Mouse (Mus musculus): ENCODE measurements around the gene Zfp639. TPM values are rescaled to one million over a fixed set of nuclear protein-coding genes. Genes with fewer than 3 reads are reported as not detected.

Gene Zfp639
- polyA plus RNA-seq (2015; fragmentation: Nextera tagmentation; extraction: Ambion mirVana): 38.6 and 41.6 TPM in 2 replicates

GRCm38 (mm10) chr3:32509496-32510374 lies at the start of gene Zfp639:
Zfp639 (plus strand) TSS chr3:32510259.
- WGBS: 8% methylated on average over 24 of the region's 24 CpGs
- Histone ChIP-seq H3K27me3 (ENCODE audit: insufficient read depth, low read length) (no peaks in the 10 kb centered on the region), H3K9me3 (replicated peaks; ENCODE audit: low read length) (no peaks in the 10 kb centered on the region), H3K4me3 (replicated peaks; ENCODE audit: low read depth, low read length) (peak within 1 kb of the TSS; percentile 83), H3K36me3 (ENCODE audit: insufficient read depth, low read length) (no peaks in the 10 kb centered on the region), H3K27ac (peak within 1 kb of the TSS; percentile 93), H3K4me2 (ENCODE audit: low read length) (peak within 1 kb of the TSS; percentile 76), H3K9ac (ENCODE audit: low read depth, low read length) (peak within 1 kb of the TSS; percentile 92), H3K4me1 (replicated peaks; ENCODE audit: insufficient read depth, low read length) (peaks cover 9% of the 10 kb centered on the region; the same call in 1 of the 2 replicates)
- TF ChIP-seq CTCF (IDR thresholded peaks at IDR 0.05; ENCODE audit: low read depth): no peak
- DNase-seq (ENCODE audit: low spot score): peak; percentile 54
- no peak; the same call in 1 of the 2 replicates for ATAC-seq (replicated peaks; ENCODE audit: low FRiP score, low read depth)

- Histone ChIP-seq H3K9ac (ENCODE audit: low read depth, low read length) (no peak overlapping the region), H3K27ac (no peak overlapping the region), H3K4me2 (ENCODE audit: low read length) (no peak overlapping the region), H3K9me3 (replicated peaks; ENCODE audit: low read length) (no peaks in the 10 kb centered on the region), H3K27me3 (ENCODE audit: insufficient read depth, low read length) (no peaks in the 10 kb centered on the region), H3K36me3 (ENCODE audit: insufficient read depth, low read length) (peaks cover 8% of the 10 kb centered on the region; the same call in 1 of the 2 replicates), H3K4me3 (replicated peaks; ENCODE audit: low read depth, low read length) (no peak overlapping the region), H3K4me1 (replicated peaks; ENCODE audit: insufficient read depth, low read length) (peaks cover 4% of the 10 kb centered on the region; the same call in 1 of the 2 replicates)
- DNase-seq (ENCODE audit: low spot score): no peak
- TF ChIP-seq CTCF (IDR thresholded peaks at IDR 0.05; ENCODE audit: low read depth): no peak
- ATAC-seq (replicated peaks; ENCODE audit: low FRiP score, low read depth): no peak
- 85% methylated on average over 4 of the region's 4 CpGs for WGBS
Observed at GRCm38 (mm10) chr3:32467321-32467720, 42.7 kb upstream of the Zfp639 start.

- H3K27ac ChIP-seq: no peak overlapping the region
- no peak overlapping the region for H3K4me3 ChIP-seq (replicated peaks; ENCODE audit: low read depth, low read length)
- DNase-seq (ENCODE audit: low spot score) (no peak), ATAC-seq (replicated peaks; ENCODE audit: low FRiP score, low read depth) (no peak)
- WGBS: 68% methylated on average over 4 of the region's 4 CpGs
- no peaks in the 10 kb centered on the region; the same call in 1 of the 2 replicates for H3K36me3 ChIP-seq (ENCODE audit: insufficient read depth, low read length)
- no peak overlapping the region for H3K4me2 ChIP-seq (ENCODE audit: low read length)
- TF ChIP-seq CTCF (IDR thresholded peaks at IDR 0.05; ENCODE audit: low read depth): no peak
- no peaks in the 10 kb centered on the region for H3K9me3 ChIP-seq (replicated peaks; ENCODE audit: low read length)
- H3K9ac ChIP-seq (ENCODE audit: low read depth, low read length): no peak overlapping the region
- no peaks in the 10 kb centered on the region for H3K27me3 ChIP-seq (ENCODE audit: insufficient read depth, low read length)
- peaks cover 8% of the 10 kb centered on the region; the same call in 1 of the 2 replicates for H3K4me1 ChIP-seq (replicated peaks; ENCODE audit: insufficient read depth, low read length)
Observed at GRCm38 (mm10) chr3:32468411-32468810, 41.6 kb upstream of the Zfp639 start.

GRCm38 (mm10) chr3:32470449-32470848 lies 39.6 kb upstream of the Zfp639 start:
- H3K4me1 ChIP-seq (replicated peaks; ENCODE audit: insufficient read depth, low read length): peaks cover 8% of the 10 kb centered on the region; the same call in 1 of the 2 replicates
- ATAC-seq (replicated peaks; ENCODE audit: low FRiP score, low read depth): no peak
- no peak overlapping the region for H3K9ac ChIP-seq (ENCODE audit: low read depth, low read length)
- no peak overlapping the region for H3K4me2 ChIP-seq (ENCODE audit: low read length)
- no peaks in the 10 kb centered on the region for H3K36me3 ChIP-seq (ENCODE audit: insufficient read depth, low read length)
- DNase-seq (ENCODE audit: low spot score): no peak
- no peak overlapping the region for H3K4me3 ChIP-seq (replicated peaks; ENCODE audit: low read depth, low read length)
- no peak for TF ChIP-seq CTCF (IDR thresholded peaks at IDR 0.05; ENCODE audit: low read depth)
- no peaks in the 10 kb centered on the region for H3K27me3 ChIP-seq (ENCODE audit: insufficient read depth, low read length)
- 64% methylated on average over 7 of the region's 7 CpGs for WGBS
- H3K9me3 ChIP-seq (replicated peaks; ENCODE audit: low read length): no peaks in the 10 kb centered on the region
- no peak overlapping the region for H3K27ac ChIP-seq

- peak; percentile 72 for ATAC-seq (replicated peaks; ENCODE audit: low FRiP score, low read depth)
- 27% methylated on average over 6 of the region's 6 CpGs for WGBS
- H3K27ac ChIP-seq: peak overlapping the region; percentile 42; the same call in 1 of the 2 replicates
- H3K9ac ChIP-seq (ENCODE audit: low read depth, low read length): no peak overlapping the region
- H3K4me1 ChIP-seq (replicated peaks; ENCODE audit: insufficient read depth, low read length): peaks cover 8% of the 10 kb centered on the region; the same call in 1 of the 2 replicates
- H3K4me2 ChIP-seq (ENCODE audit: low read length): no peak overlapping the region
- H3K9me3 ChIP-seq (replicated peaks; ENCODE audit: low read length): no peaks in the 10 kb centered on the region
- no peak overlapping the region for H3K4me3 ChIP-seq (replicated peaks; ENCODE audit: low read depth, low read length)
- H3K36me3 ChIP-seq (ENCODE audit: insufficient read depth, low read length): no peaks in the 10 kb centered on the region
- no peak for TF ChIP-seq CTCF (IDR thresholded peaks at IDR 0.05; ENCODE audit: low read depth)
- H3K27me3 ChIP-seq (ENCODE audit: insufficient read depth, low read length): no peaks in the 10 kb centered on the region
- DNase-seq (ENCODE audit: low spot score): peak; percentile 69
Observed at GRCm38 (mm10) chr3:32471098-32471497, 39.0 kb upstream of the Zfp639 start.

- peak overlapping the region; percentile 2 for H3K27ac ChIP-seq
- 42% methylated on average over 14 of the region's 14 CpGs for WGBS
- no peak overlapping the region for H3K4me3 ChIP-seq (replicated peaks; ENCODE audit: low read depth, low read length)
- ATAC-seq (replicated peaks; ENCODE audit: low FRiP score, low read depth) (no peak), DNase-seq (ENCODE audit: low spot score) (peak; percentile 37)
- H3K36me3 ChIP-seq (ENCODE audit: insufficient read depth, low read length): no peaks in the 10 kb centered on the region
- peaks cover 8% of the 10 kb centered on the region; the same call in 1 of the 2 replicates for H3K4me1 ChIP-seq (replicated peaks; ENCODE audit: insufficient read depth, low read length)
- peak overlapping the region; percentile 28; the same call in 1 of the 2 replicates for H3K4me2 ChIP-seq (ENCODE audit: low read length)
- no peaks in the 10 kb centered on the region for H3K27me3 ChIP-seq (ENCODE audit: insufficient read depth, low read length)
- no peaks in the 10 kb centered on the region for H3K9me3 ChIP-seq (replicated peaks; ENCODE audit: low read length)
- no peak for TF ChIP-seq CTCF (IDR thresholded peaks at IDR 0.05; ENCODE audit: low read depth)
- H3K9ac ChIP-seq (ENCODE audit: low read depth, low read length): no peak overlapping the region
Observed at GRCm38 (mm10) chr3:32472191-32472900, 37.7 kb upstream of the Zfp639 start.
